Mouse (Mus musculus) v-Abl transformed pro-B cells (cell line): ENCODE data around the gene Galk2.

Experiments used
- in situ Hi-C, 2 experiments: fragments of 400-800 bp; cut with MboI; formaldehyde crosslinking; loops; one replicate each; pipeline ENCODE4 v1.15.1; 2025; ENCODE audit not compliant: unreplicated experiment in 2 of 2

Gene Galk2

GRCm38 (mm10) chr2:125936396-125936795 is 77.5 kb downstream of the Galk2 start:
- in situ Hi-C loops, result no loop called here

- in situ Hi-C loops, result no loop called here
Observed at GRCm38 (mm10) chr2:125938993-125939642, 80.2 kb downstream of the Galk2 start.

- in situ Hi-C loops, result no loop called here
Observed at GRCm38 (mm10) chr2:125941111-125941785, 82.3 kb downstream of the Galk2 start.

GRCm38 (mm10) chr2:125943301-125943700 is 84.4 kb downstream of the Galk2 start:
- in situ Hi-C loops, result no loop called here

- in situ Hi-C loops, result no loop called here
Observed at GRCm38 (mm10) chr2:125948195-125948594, 89.3 kb downstream of the Galk2 start.

- in situ Hi-C loops, result no loop called here
Observed at GRCm38 (mm10) chr2:125968811-125969210, 109.9 kb downstream of the Galk2 start.

GRCm38 (mm10) chr2:125973207-125973606 is 114.3 kb downstream of the Galk2 start:
- in situ Hi-C loops, result no loop called here

- in situ Hi-C loops, result no loop called here
Observed at GRCm38 (mm10) chr2:125975206-125975605, 116.3 kb downstream of the Galk2 start.

- in situ Hi-C loops, result no loop called here
Observed at GRCm38 (mm10) chr2:125975808-125976345, 117.0 kb downstream of the Galk2 start.

- in situ Hi-C loops, result no loop called here
Observed at GRCm38 (mm10) chr2:126002291-126002690, 143.4 kb downstream of the Galk2 start.

- in situ Hi-C loops, result no loop called here
Observed at GRCm38 (mm10) chr2:126006088-126006487, 147.2 kb downstream of the Galk2 start.

- in situ Hi-C loops, result no loop called here
Observed at GRCm38 (mm10) chr2:126006742-126007141, 147.8 kb downstream of the Galk2 start.

GRCm38 (mm10) chr2:126014989-126015710 is 156.2 kb downstream of the Galk2 start:
- in situ Hi-C loops, result no loop called here

- in situ Hi-C loops, result no loop called here
Observed at GRCm38 (mm10) chr2:126015763-126016473, 157.0 kb downstream of the Galk2 start.

GRCm38 (mm10) chr2:126031186-126031900 is 172.4 kb downstream of the Galk2 start:
- in situ Hi-C loops, result loop anchor here in 1 of 2 experiments (5.0 kb wide), 2 partner anchors 134 to 374 kb away; no protein-coding TSS in a partner anchor

GRCm38 (mm10) chr2:126033114-126033972 is 174.4 kb downstream of the Galk2 start:
- in situ Hi-C loops, result loop anchor here in 1 of 2 experiments (5.0 kb wide), 2 partner anchors 136 to 376 kb away; no protein-coding TSS in a partner anchor
